Mouse (Mus musculus) ES-CJ7 (cell line): ENCODE data around the gene Defb25.
A peak's percentile ranks its signal among the peaks of the same experiment; 100 is the strongest.

Experiments
- DNase-seq: peaks from one replicate; pipeline ENCODE4 v3.0.0; 2011; ENCODE audit warnings: low read depth, low spot score

Defb25 gene

GRCm38 (mm10) chr2:152628066-152628465 lies 5.2 kb upstream of the Defb25 start:
- no peak for DNase-seq

GRCm38 (mm10) chr2:152626774-152627591 lies 4.1 kb upstream of the Defb25 start, which contains the start of gene Rem1:
Rem1 (plus strand) TSS chr2:152626951.
- DNase-seq: no peak

GRCm38 (mm10) chr2:152625256-152625655 lies 2.4 kb upstream of the Defb25 start:
- no peak for DNase-seq

GRCm38 (mm10) chr2:152624566-152624965 lies 1.7 kb upstream of the Defb25 start:
- no peak for DNase-seq

GRCm38 (mm10) chr2:152622151-152622550 lies 702 bp downstream of the Defb25 start:
- no peak for DNase-seq

- DNase-seq: no peak
Measured at GRCm38 (mm10) chr2:152620367-152621134, 2.3 kb downstream of the Defb25 start.

GRCm38 (mm10) chr2:152617374-152617773 lies 5.5 kb downstream of the Defb25 start:
- peak; percentile 76 for DNase-seq

GRCm38 (mm10) chr2:152616470-152616869 lies 6.4 kb downstream of the Defb25 start:
- no peak for DNase-seq

GRCm38 (mm10) chr2:152615563-152615962 lies 7.3 kb downstream of the Defb25 start:
- DNase-seq: peak; percentile 81

GRCm38 (mm10) chr2:152612193-152612592 lies 10.7 kb downstream of the Defb25 start:
- peak; percentile 72 for DNase-seq

GRCm38 (mm10) chr2:152608719-152609118 lies 14.1 kb downstream of the Defb25 start:
- DNase-seq: peak; percentile 52

- DNase-seq: no peak
Measured at GRCm38 (mm10) chr2:152607746-152608145, 15.1 kb downstream of the Defb25 start.

- DNase-seq: peak; percentile 80
Measured at GRCm38 (mm10) chr2:152604057-152604456, 18.8 kb downstream of the Defb25 start, which contains the start of gene Defb36. Defb36 (plus strand) TSS chr2:152604327.

GRCm38 (mm10) chr2:152601275-152601960 lies 21.4 kb downstream of the Defb25 start:
- DNase-seq: peak; percentile 17

- no peak for DNase-seq
Measured at GRCm38 (mm10) chr2:152600076-152600475, 22.8 kb downstream of the Defb25 start.

GRCm38 (mm10) chr2:152599299-152599698 lies 23.6 kb downstream of the Defb25 start, which contains the start of gene Defb45:
Defb45 (minus strand) TSS chr2:152599399.
- no peak for DNase-seq

- no peak for DNase-seq
Measured at GRCm38 (mm10) chr2:152589021-152589420, 33.8 kb downstream of the Defb25 start.

GRCm38 (mm10) chr2:152588450-152588849 lies 34.4 kb downstream of the Defb25 start:
- no peak for DNase-seq

GRCm38 (mm10) chr2:152586926-152587560 lies 35.8 kb downstream of the Defb25 start:
- peak; percentile 51 for DNase-seq

GRCm38 (mm10) chr2:152580612-152581011 lies 42.2 kb downstream of the Defb25 start:
- no peak for DNase-seq

- DNase-seq: no peak
Measured at GRCm38 (mm10) chr2:152580107-152580506, 42.7 kb downstream of the Defb25 start, which contains the start of gene Defb19. Defb19 (minus strand) TSS chr2:152580312.
